Mouse (Mus musculus): ENCODE results near the gene Srgap1. TPM values are rescaled to one million over a fixed set of nuclear protein-coding genes. Genes with fewer than 3 reads are reported as not detected.

Gene Srgap1
- polyA plus RNA-seq, 1 experiment from 2014 or later = 39.9 TPM

- ATAC-seq (ENCODE audit: low read depth) = peak; percentile 43; the same call in 1 of the 2 replicates
These were observed 181.4 kb downstream of the Srgap1 start for GRCm38 (mm10) chr10:121865503-121866239.

GRCm38 (mm10) chr10:121860924-121861323 lies 186.2 kb downstream of the Srgap1 start:
- no peak overlapping the region for H3K4me3 ChIP-seq
- H3K27me3 ChIP-seq = no peaks in the 10 kb centered on the region
- H3K27ac ChIP-seq (replicated peaks) = 0 out of 2 replicates have a peak overlapping the region, but pooled peaks have one; percentile 20
- H3K9ac ChIP-seq = no peak overlapping the region
- no peak overlapping the region for H3K4me2 ChIP-seq
- 0 out of 2 replicates have a peak, but pooled peaks cover 5% of the 10 kb centered on the region for H3K36me3 ChIP-seq
- 48% methylated on average over 2 of the region's 2 CpGs for WGBS
- peaks cover 37% of the 10 kb centered on the region for H3K4me1 ChIP-seq (replicated peaks)
- 0 out of 2 replicates have a peak, but pooled peaks have one; percentile 12 for ATAC-seq (ENCODE audit: low read depth)
- H3K9me3 ChIP-seq = no peaks in the 10 kb centered on the region

More at GRCm38 (mm10) chr10:121865503-121866239, 181.4 kb downstream of the Srgap1 start:
- H3K4me2 ChIP-seq = 0 out of 2 replicates have a peak overlapping the region, but pooled peaks have one; percentile 2
- H3K9ac ChIP-seq = no peak overlapping the region
- no peak overlapping the region for H3K4me3 ChIP-seq
- H3K9me3 ChIP-seq = no peaks in the 10 kb centered on the region
- H3K4me1 ChIP-seq (replicated peaks) = peaks cover 24% of the 10 kb centered on the region
- no peaks in the 10 kb centered on the region for H3K27me3 ChIP-seq
- H3K36me3 ChIP-seq = peaks cover 23% of the 10 kb centered on the region
- WGBS = 49% methylated on average over 18 of the region's 18 CpGs
- peak overlapping the region; percentile 54 for H3K27ac ChIP-seq (replicated peaks)

DNA sequence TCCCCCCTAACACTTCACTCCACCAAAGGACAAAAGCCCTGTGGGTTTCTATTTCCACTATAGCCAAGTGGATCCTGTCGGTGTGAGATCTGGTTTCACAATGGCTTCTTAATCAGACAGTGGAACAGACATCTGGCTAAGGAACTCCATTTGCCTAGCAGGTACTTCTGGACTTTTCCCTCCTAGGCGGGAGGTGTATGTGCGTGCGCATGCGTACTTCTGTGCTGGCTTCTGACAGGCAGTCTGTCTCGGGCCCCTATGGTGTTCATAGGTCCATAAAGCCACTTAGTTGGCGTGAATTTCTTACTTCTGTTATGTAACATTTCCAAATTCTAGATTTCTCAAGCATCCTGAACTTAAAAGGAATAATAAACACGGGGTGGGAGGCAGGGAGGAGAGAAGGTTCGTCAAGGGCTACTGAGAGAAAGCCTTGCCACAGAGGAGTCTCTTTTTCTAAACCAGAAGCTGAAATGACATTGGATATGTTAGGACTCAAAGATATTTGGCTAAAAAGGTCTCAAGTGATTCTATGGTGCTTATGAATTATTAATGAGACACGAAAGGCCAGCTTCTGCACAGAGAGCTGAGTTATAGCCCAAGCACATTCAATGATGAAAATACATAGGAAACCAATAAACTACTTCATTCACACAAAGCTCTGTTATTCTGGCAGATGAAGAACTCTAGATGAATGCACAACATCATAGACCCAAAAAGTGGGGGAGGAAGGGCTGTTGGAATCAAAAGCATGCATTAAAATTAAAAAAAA lies 187.1 kb downstream of the Srgap1 start:
- Histone ChIP-seq H3K4me1 (replicated peaks) (peaks cover 31% of the 10 kb centered on the region), H3K9me3 (no peaks in the 10 kb centered on the region), H3K27me3 (no peaks in the 10 kb centered on the region), H3K27ac (replicated peaks) (peak overlapping the region; percentile 56), H3K4me2 (no peak overlapping the region), H3K4me3 (no peak overlapping the region), H3K9ac (no peak overlapping the region), H3K36me3 (peaks cover 15% of the 10 kb centered on the region)
- 0 out of 2 replicates have a peak, but pooled peaks have one; percentile 56 for ATAC-seq (ENCODE audit: low read depth)
- WGBS = 53% methylated on average over 10 of the region's 10 CpGs

DNA sequence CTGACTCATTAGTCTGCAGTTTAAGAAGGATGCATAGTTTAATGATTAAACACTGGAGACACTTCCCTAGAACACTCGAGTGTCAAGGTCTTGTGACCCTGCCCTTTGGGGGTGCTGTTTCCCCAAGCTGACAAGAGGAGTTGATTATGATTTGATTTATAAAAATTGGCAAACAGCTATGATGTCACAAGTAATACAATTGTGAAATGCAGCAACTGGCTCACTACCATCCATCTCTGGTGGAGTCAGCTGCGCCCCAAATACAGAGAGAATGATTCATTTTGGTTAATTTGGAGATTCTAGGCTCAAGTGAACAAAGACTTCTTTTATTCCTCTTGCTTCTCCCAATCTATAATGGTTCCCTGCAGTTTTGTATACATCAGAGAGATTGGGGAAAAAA lies 188.2 kb downstream of the Srgap1 start:
- no peak overlapping the region for H3K4me2 ChIP-seq
- peaks cover 31% of the 10 kb centered on the region for H3K4me1 ChIP-seq (replicated peaks)
- no peak overlapping the region for H3K27ac ChIP-seq (replicated peaks)
- H3K4me3 ChIP-seq = no peak overlapping the region
- peaks cover 25% of the 10 kb centered on the region for H3K36me3 ChIP-seq
- ATAC-seq (ENCODE audit: low read depth) = no peak
- no peaks in the 10 kb centered on the region for H3K27me3 ChIP-seq
- 70% methylated on average over 2 of the region's 2 CpGs for WGBS
- H3K9me3 ChIP-seq = no peaks in the 10 kb centered on the region
- H3K9ac ChIP-seq = no peak overlapping the region

DNA sequence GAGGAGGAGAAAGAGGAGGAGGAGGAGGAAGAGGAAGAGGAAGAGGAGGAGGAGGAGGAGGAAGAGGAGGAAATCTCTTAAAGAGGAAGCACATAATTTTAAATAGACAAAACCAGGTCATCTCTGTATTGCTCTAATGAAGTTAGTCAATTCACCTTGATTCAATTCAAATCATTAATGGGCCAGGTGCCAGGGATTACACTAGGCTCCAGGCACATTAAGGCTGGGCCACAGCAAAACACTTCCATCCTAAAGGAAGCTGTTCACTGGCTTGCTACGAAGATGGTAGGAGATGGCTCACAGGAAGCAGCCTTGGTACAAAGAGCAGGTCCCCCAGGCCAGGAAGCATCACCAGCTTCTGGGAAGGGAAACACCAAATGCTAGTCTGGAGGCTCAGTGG lies 189.0 kb downstream of the Srgap1 start:
- Histone ChIP-seq H3K4me2 (no peak overlapping the region), H3K9ac (no peak overlapping the region)
- WGBS = 79% methylated on average over 1 of the region's 1 CpGs

GRCm38 (mm10) chr10:121855863-121856446 lies 191.2 kb downstream of the Srgap1 start:
- no peaks in the 10 kb centered on the region for H3K27me3 ChIP-seq
- H3K4me2 ChIP-seq = no peak overlapping the region
- peaks cover 45% of the 10 kb centered on the region for H3K36me3 ChIP-seq
- H3K4me3 ChIP-seq = no peak overlapping the region
- no peak for ATAC-seq (ENCODE audit: low read depth)
- H3K9me3 ChIP-seq = no peaks in the 10 kb centered on the region
- H3K9ac ChIP-seq = no peak overlapping the region
- no peak overlapping the region for H3K27ac ChIP-seq (replicated peaks)
- peaks cover 25% of the 10 kb centered on the region for H3K4me1 ChIP-seq (replicated peaks)
- 85% methylated on average over 7 of the region's 7 CpGs for WGBS

More for the DNA sequence above, 189.0 kb downstream of the Srgap1 start:
- Histone ChIP-seq H3K27me3 (no peaks in the 10 kb centered on the region), H3K36me3 (peaks cover 30% of the 10 kb centered on the region), H3K4me3 (no peak overlapping the region), H3K27ac (replicated peaks) (no peak overlapping the region), H3K4me1 (replicated peaks) (peaks cover 31% of the 10 kb centered on the region), H3K9me3 (no peaks in the 10 kb centered on the region)
- no peak for ATAC-seq (ENCODE audit: low read depth)

- H3K9ac ChIP-seq = no peak overlapping the region
- no peaks in the 10 kb centered on the region for H3K27me3 ChIP-seq
- no peak overlapping the region for H3K27ac ChIP-seq (replicated peaks)
- no peaks in the 10 kb centered on the region for H3K9me3 ChIP-seq
- no peak for ATAC-seq (ENCODE audit: low read depth)
- H3K4me2 ChIP-seq = no peak overlapping the region
- 0 out of 2 replicates have a peak, but pooled peaks cover 4% of the 10 kb centered on the region for H3K4me1 ChIP-seq (replicated peaks)
- peaks cover 61% of the 10 kb centered on the region for H3K36me3 ChIP-seq
- H3K4me3 ChIP-seq = no peak overlapping the region
- 25% methylated on average over 14 of the region's 14 CpGs for WGBS
These were observed 193.7 kb downstream of the Srgap1 start for GRCm38 (mm10) chr10:121853385-121853808.

- H3K27ac ChIP-seq (replicated peaks) = no peak overlapping the region
- H3K9me3 ChIP-seq = no peaks in the 10 kb centered on the region
- no peak for ATAC-seq (ENCODE audit: low read depth)
- H3K4me2 ChIP-seq = no peak overlapping the region
- 84% methylated on average over 2 of the region's 2 CpGs for WGBS
- no peaks in the 10 kb centered on the region for H3K4me1 ChIP-seq (replicated peaks)
- no peak overlapping the region for H3K4me3 ChIP-seq
- no peaks in the 10 kb centered on the region for H3K27me3 ChIP-seq
- H3K36me3 ChIP-seq = peaks cover 47% of the 10 kb centered on the region
- no peak overlapping the region for H3K9ac ChIP-seq
These were observed 197.6 kb downstream of the Srgap1 start for GRCm38 (mm10) chr10:121849496-121849895.

- ATAC-seq (ENCODE audit: low read depth) = no peak
- no peak overlapping the region for H3K4me2 ChIP-seq
- no peaks in the 10 kb centered on the region for H3K4me1 ChIP-seq (replicated peaks)
- H3K9ac ChIP-seq = no peak overlapping the region
- WGBS = 82% methylated on average over 7 of the region's 7 CpGs
- H3K9me3 ChIP-seq = no peaks in the 10 kb centered on the region
- no peak overlapping the region for H3K27ac ChIP-seq (replicated peaks)
- peaks cover 24% of the 10 kb centered on the region for H3K36me3 ChIP-seq
- H3K4me3 ChIP-seq = no peak overlapping the region
- H3K27me3 ChIP-seq = no peaks in the 10 kb centered on the region
These were observed 201.4 kb downstream of the Srgap1 start for GRCm38 (mm10) chr10:121845677-121846076.

GRCm38 (mm10) chr10:121837166-121837898 lies 209.8 kb downstream of the Srgap1 start:
- Histone ChIP-seq H3K27ac (replicated peaks) (peak overlapping the region; percentile 87), H3K36me3 (peaks cover 30% of the 10 kb centered on the region), H3K4me3 (no peak overlapping the region), H3K9me3 (no peaks in the 10 kb centered on the region), H3K4me1 (replicated peaks) (peaks cover 18% of the 10 kb centered on the region), H3K9ac (peak overlapping the region; percentile 44), H3K27me3 (no peaks in the 10 kb centered on the region), H3K4me2 (peak overlapping the region; percentile 36)
- WGBS = 43% methylated on average over 16 of the region's 16 CpGs
- ATAC-seq (ENCODE audit: low read depth) = peak; percentile 84

- Histone ChIP-seq H3K4me3 (no peak overlapping the region), H3K4me2 (peak overlapping the region; percentile 36)
- ATAC-seq (ENCODE audit: low read depth) = peak; percentile 69
These were observed 210.5 kb downstream of the Srgap1 start for GRCm38 (mm10) chr10:121836507-121837165.

More at GRCm38 (mm10) chr10:121836507-121837165, 210.5 kb downstream of the Srgap1 start:
- peak overlapping the region; percentile 87 for H3K27ac ChIP-seq (replicated peaks)
- peaks cover 30% of the 10 kb centered on the region for H3K36me3 ChIP-seq
- 42% methylated on average over 18 of the region's 18 CpGs for WGBS
- H3K9ac ChIP-seq = peak overlapping the region; percentile 44
- H3K27me3 ChIP-seq = no peaks in the 10 kb centered on the region
- H3K4me1 ChIP-seq (replicated peaks) = peaks cover 18% of the 10 kb centered on the region
- no peaks in the 10 kb centered on the region for H3K9me3 ChIP-seq
